Mouse (Mus musculus) frontal cortex, adult 2 months (tissue): ENCODE data around the gene Cd300lg. TPM values are rescaled to one million over a fixed set of nuclear protein-coding genes. Genes with fewer than 3 reads are reported as not detected.

ENCODE experiments used
- DNase-seq, 2 experiments: peaks; one replicate each; pipeline ENCODE4 v3.0.0; 2022; ENCODE audit warnings: low spot score in 1 of 2; ENCODE audit errors: extremely low spot score in 1 of 2
- polyA plus RNA-seq: library from polyadenylated mRNA; depleted of rRNA; stranded (reverse); fragments of >200 nt; gene quantifications from 2 replicates; pipeline ENCODE4 v1.2.3, GENCODE M21; 2012

Cd300lg gene
- polyA plus RNA-seq, 1 experiment: 0.28 TPM

- DNase-seq: no peak
These were observed 8.7 kb downstream of the Cd300lg start for GRCm38 (mm10) chr11:102049875-102050482.

GRCm38 (mm10) chr11:102051541-102051940 lies 10.2 kb downstream of the Cd300lg start:
- DNase-seq: no peak

DNA sequence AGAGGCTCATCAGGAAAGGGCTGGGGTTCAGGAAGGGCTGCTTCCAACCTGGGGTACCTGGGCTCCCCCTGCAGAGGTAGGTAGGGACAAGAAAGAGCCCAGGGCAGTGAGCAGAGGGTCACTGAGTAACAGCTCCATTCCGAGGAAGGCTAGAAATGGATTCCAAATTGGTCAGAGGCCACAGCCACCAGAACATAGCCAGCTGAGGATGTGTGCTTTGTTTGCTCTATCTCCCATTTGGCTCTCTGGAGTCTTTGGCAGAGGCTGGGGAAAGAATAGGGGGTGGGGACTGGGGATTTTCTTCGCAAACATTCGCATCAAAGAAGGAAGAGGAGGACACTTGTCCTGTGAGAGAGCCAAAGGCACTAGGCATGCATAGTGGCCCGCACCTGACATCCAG lies 10.6 kb downstream of the Cd300lg start:
- no peak for DNase-seq

DNA sequence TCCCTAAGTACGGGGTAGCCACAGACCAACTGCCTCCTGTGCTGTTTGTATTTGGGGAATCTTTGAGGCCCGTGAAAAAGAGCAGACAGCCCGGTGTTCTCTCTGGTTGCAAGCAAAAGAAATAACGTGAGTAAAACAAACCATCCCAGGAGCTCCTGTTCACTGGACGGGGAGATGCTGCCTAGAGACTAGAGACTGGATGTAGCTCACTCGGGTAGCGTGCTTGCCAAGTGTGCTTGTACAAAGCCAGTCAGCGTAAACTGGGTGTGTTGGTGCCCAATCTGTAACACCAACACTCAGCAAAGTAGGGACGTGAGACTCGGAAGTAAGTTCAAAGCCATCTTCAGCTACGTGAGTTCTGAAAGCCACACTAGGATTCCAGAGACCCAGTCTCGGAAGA lies 11.4 kb downstream of the Cd300lg start:
- no peak for DNase-seq

GRCm38 (mm10) chr11:102053183-102053582 lies 11.9 kb downstream of the Cd300lg start:
- DNase-seq: no peak

DNA sequence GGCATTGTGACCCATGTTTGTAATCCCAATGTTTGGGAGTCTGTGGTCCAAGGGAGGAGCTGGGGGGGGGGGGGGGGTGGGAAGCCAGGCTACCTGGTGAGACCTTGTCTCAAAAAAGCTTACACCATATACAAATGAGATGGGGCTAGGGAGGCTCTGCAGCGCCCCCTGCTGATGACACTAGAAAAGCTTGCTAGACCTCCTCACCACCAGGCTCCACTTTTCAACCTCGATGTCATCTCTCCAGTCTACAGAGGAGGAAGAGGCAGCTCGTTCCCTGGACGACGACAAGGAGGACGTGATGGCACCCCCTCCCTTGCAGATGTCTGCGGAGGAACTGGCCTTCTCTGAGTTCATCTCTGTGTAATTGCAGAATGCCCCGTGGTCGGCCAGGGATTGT lies 12.5 kb downstream of the Cd300lg start:
- DNase-seq: peak in 1 of 2 experiments; percentile 72

DNA sequence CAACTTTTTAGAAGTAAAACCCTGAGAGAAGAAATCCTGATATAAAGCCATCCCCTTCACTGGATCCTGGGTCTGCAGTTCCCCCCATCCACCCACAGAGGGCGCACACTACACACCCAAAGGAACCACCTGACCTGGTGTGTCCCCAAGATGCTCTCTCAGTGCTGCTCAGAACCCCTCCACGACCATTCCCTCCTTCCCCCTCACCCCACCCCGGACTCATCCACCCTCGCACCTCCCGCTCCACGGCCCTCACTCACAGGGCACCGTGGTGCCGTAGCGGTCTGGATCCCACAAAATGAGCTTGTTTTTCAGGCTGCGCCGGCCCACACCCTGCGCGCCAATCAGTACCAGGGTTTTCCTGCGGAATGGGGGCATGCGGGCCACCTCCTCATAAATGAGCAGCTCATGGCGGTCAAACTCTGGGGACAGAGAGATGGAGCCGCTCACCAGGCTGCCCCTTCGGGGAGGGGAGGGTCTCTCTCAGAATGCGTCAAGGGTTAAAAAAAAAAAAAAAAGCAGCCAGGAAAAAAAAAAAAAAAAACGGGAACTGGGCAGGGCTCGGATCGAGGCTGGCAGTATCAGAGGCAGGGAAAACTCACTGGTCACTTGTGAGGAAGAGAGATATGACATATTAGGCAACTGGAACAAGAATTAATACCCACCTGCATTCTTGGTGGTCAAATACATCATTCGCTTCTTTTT lies 20.1 kb downstream of the Cd300lg start:
- DNase-seq: peak; percentile 70 to 91

DNA sequence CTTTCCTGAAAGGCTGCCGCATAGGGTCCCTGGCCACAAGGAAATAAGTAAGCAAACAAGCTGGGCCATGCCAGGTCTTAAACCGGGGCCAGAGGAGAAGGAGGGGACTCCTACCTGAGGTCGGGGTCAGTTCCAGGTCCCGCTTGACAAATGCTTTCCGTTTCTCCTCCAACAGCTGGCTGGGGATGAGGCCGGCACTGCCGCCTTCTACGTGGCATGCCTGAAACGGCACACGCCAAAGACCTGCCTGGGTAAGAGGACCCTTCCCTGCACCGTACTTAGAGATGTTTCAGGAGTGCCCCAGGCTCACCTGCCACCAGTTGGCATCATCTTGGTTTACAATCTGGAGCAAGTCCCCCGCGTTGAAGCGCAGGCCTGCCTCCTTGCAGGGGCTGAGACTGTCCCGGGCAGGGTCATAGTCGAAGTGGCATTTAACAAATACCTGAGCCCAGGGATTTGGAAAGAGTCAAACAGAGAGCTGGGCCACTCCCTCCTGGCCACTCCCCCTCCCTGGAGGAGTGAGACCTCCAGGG lies 20.7 kb downstream of the Cd300lg start:
- DNase-seq: no peak

- DNase-seq: no peak
These were observed 21.8 kb downstream of the Cd300lg start for GRCm38 (mm10) chr11:102063076-102063475.

DNA sequence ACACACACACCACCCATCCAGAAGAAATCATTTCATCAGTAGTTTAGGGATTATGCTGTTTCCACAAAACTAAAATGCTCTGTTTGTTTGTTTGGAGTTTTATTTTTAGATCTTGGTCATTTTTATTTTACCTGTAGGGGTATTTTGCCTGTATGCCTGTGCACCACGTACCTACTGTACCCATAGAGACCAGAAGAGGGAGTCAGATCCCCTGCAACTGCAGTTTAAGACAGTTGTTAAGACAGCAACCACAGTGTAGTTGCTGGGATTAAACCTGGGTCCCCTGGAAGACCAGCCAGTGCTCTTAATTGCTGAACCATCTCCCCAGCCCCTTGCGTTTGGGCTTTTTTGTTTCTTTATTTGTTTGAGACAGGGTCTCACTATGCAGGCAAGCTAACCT lies 27.7 kb downstream of the Cd300lg start:
- DNase-seq: peak in 1 of 2 experiments; percentile 33

GRCm38 (mm10) chr11:102069633-102070032 lies 28.3 kb downstream of the Cd300lg start:
- DNase-seq: peak in 1 of 2 experiments; percentile 34

DNA sequence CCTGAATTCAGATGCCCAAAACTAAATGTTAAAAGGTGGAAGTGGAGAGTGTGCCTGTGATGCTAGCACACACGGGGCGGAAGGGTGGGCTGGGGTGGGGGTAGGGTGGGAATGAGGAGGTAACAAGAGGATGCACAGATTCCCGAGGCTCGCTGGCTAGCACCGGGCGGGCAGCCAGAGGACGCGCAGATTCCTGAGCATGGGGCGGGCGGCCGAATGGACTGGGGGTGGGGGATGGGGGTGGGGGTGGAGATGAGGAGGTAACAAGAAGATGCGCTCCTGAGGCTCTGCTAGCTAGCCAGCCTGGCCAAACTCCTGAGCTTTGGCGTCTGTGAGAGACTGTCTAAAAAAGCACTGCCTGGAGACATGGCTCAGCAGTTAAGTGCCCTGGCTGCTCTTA lies 29.1 kb downstream of the Cd300lg start:
- no peak for DNase-seq

- DNase-seq: no peak
These were observed 31.4 kb downstream of the Cd300lg start for GRCm38 (mm10) chr11:102072729-102073128.

GRCm38 (mm10) chr11:102073722-102074121 lies 32.4 kb downstream of the Cd300lg start:
- no peak for DNase-seq

- peak in 1 of 2 experiments; percentile 85 for DNase-seq
These were observed 41.0 kb downstream of the Cd300lg start for GRCm38 (mm10) chr11:102082322-102082721.

DNA sequence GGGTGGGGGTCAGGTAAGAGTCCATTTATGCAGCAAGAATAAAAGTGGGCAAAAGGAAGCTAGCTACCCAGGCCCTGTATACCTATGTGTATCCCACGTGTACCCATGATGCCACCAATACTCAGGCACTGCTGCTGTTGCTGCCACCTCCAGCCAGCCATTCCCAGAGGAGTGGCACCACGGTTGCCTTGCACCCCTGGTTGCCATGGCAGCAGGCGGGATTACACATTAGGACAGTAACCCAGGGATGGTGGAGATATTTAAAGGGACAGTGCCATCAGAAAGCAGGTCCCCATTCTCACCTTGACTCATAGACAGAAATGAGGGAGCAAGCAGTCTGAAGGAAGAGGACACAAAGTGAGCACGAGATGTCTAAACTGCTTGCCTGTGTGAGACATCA lies 41.9 kb downstream of the Cd300lg start:
- peak in 1 of 2 experiments; percentile 41 for DNase-seq

- DNase-seq: no peak
These were observed 42.9 kb downstream of the Cd300lg start for GRCm38 (mm10) chr11:102084159-102084558.

DNA sequence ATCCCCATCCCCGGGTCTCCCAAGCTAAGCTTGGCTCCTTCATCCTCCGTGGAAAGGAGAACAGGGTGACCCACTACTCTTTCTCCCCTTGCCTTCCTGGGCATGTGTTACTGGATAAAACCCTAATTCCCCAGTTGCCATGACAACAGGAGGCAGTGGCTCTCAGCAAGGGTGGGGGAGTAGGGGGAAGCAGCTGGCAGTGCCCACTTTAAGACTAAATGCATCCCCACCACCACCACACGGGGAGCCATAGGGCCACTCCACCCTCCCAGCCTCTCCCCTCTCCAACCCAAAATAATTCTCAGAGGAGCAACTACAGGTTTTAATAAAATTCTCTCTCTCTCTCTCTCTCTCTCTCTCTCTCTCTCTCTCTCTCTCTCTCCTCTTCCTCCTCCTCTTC lies 45.0 kb downstream of the Cd300lg start:
- peak; percentile 80 to 83 for DNase-seq

DNA sequence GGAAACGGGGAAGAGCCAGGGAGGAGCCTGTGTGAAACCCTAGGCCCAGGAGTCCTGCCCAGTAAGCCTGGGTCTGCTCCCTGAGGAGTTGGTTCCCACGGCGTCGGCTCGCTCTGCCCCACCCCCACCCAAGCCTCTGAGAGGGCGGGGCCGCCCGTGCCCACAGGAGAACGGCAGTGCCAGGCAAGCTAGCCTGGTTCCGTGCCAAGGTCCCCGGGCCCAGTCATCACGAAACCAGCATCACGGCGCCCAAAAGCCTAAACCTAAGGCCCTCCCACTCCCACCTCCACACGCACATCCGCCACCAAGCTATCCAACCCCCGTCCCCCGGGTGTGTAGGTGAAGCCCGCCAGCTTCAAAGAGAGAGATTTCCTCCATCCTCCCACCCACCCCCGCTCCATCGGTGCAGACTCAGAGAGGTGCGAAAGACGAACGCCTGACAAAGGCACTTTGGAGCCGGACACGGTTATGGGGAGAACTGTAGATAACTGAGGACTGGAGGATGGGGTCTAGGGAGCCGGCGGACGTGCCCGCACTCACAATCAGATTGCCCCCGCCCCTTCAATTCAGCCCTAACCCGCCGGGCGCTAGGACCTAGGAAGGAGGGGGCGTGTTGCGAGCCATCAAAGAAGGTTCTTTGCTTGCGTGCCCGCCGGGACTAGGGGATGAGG lies 45.9 kb downstream of the Cd300lg start:
- peak; percentile 72 to 87 for DNase-seq

DNA sequence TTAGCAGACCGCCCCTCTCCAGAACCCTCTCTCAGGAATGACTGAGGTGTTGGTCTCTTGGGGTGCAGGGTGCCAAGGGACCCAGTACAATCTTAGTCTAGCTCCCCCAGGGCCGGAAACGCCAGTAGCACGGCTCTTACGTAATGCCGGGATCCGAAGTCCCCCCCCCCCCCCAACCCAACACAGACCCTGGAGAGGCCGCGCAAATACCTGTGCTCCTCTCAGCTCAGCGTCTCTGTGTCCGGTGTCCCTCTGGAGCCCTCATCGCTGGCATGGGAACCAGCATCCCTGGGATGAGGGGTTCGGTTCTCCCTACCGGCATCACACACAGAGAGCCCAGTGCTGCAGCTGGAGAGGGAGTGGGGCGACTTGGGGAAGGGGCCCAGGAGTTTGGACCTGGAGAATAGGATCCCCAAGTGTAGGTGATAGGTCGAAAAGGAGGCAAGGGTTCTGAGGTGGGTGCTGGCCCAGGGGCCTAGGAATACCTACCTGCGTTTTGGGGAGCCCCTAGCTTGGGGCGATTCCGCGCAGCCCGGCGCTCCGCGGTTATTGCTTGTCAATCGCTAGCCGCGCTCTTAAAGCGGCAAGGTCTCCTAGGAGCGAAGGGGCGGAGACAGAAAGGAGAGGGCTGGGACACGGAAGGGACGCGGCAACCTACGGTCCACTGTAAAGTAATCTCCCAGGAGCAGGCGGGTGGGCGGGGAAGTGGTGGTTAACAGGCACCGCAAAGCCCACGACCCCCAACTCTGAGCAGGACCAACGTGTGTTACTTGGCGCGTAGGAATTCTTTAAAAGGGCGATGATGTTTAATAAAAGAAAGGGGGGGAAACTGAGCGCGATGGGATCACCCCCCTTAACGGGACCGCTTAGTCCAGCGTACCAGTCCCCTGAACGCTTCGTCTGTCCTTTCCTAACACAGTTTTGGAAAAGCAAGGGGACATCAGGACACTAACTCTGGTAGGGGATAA lies 46.9 kb downstream of the Cd300lg start, which contains the start of gene Mpp2:
Mpp2 (minus strand) TSS at position 585 of the 968 bp plus-strand sequence.
- DNase-seq: peak in 1 of 2 experiments; percentile 80
